Mouse (Mus musculus): ENCODE results near the gene P2ry12.

GRCm38 (mm10) chr3:59212404-59212803 is 50.3 kb downstream of the P2ry12 start:
- TF ChIP-seq MAX (IDR thresholded peaks at IDR 0.05; ENCODE audit: low read depth) (no peak), REST (IDR thresholded peaks at IDR 0.05; ENCODE audit: insufficient read depth, insufficient read length) (no peak), MYOD1 (IDR thresholded peaks at IDR 0.05; ENCODE audit: control insufficient read depth in 1 of 3, insufficient read length in 2 of 3, low read depth in 2 of 3) (no peak), POLR2A (IDR thresholded peaks at IDR 0.05; ENCODE audit: insufficient read length, low read depth) (no peak), CEBPB (IDR thresholded peaks at IDR 0.05; ENCODE audit: insufficient read depth, poor library complexity, severe bottlenecking) (no peak), SRF (IDR thresholded peaks at IDR 0.05; ENCODE audit: control insufficient read depth, insufficient read length, low read depth) (no peak), POLR2AphosphoS2 (IDR thresholded peaks at IDR 0.05; ENCODE audit: insufficient read length, low read depth) (no peak), E2F4 (IDR thresholded peaks at IDR 0.05; ENCODE audit: insufficient read depth) (no peak), TCF12 (IDR thresholded peaks at IDR 0.05; ENCODE audit: insufficient read depth, poor library complexity, severe bottlenecking) (no peak), MYOG (IDR thresholded peaks at IDR 0.05; ENCODE audit: control insufficient read depth in 1 of 3, insufficient read depth in 1 of 3, insufficient read length in 2 of 3, low read depth in 2 of 3) (no peak)
